Mouse (Mus musculus) stomach, embryonic 14.5 days (tissue): Measurements from ENCODE around the gene Mapk9. TPM values are rescaled to one million over a fixed set of nuclear protein-coding genes. Genes with fewer than 3 reads are reported as not detected.

Experiments used
- ATAC-seq: fragments of 200-750 bp; cut with Nextera tagmentation; 2 replicates; pipeline ENCODE4 v1.8.0; 2017; ENCODE audit warnings: low read depth, moderate TSS enrichment; ENCODE audit not compliant: insufficient number of reproducible peaks, insufficient read depth, low FRiP score
- H3K27ac ChIP-seq: fragments of 300-500 bp; sonication (generic); 2 replicates; pipeline ENCODE4 v1.5.1; 2014; ENCODE audit warnings: mild to moderate bottlenecking, low read length, moderate library complexity, mixed read lengths
- H3K27me3 ChIP-seq: fragments of 300-500 bp; sonication (generic); 2 replicates; pipeline ENCODE4 v1.6.1; 2014; ENCODE audit warnings: low read length, control low read depth, mixed read lengths; ENCODE audit not compliant: control insufficient read depth, insufficient read depth
- H3K36me3 ChIP-seq: fragments of 300-500 bp; sonication (generic); 2 replicates; pipeline ENCODE4 v1.6.1; 2014; ENCODE audit warnings: mild to moderate bottlenecking, control low read depth, low read length, moderate library complexity, mixed read lengths; ENCODE audit not compliant: control insufficient read depth, insufficient read depth
- H3K4me1 ChIP-seq: fragments of 300-500 bp; sonication (generic); 2 replicates; pipeline ENCODE4 v1.6.1; 2014; ENCODE audit warnings: low read length, control low read depth, mixed read lengths; ENCODE audit not compliant: control insufficient read depth, insufficient read depth
- H3K4me2 ChIP-seq: fragments of 300-500 bp; sonication (generic); replicated peaks from 2 replicates; pipeline ENCODE4 v1.6.1; 2014; ENCODE audit warnings: low read depth, low read length, control low read depth
- H3K4me3 ChIP-seq: fragments of 300-500 bp; sonication (generic); 2 replicates; pipeline ENCODE4 v1.5.1; 2014; ENCODE audit warnings: low read depth, low read length, control low read depth
- H3K9ac ChIP-seq: fragments of 300-500 bp; sonication (generic); replicated peaks from 2 replicates; pipeline ENCODE4 v1.6.1; 2014; ENCODE audit warnings: low read depth, mild to moderate bottlenecking, control low read depth, low read length, moderate library complexity, mixed read lengths
- H3K9me3 ChIP-seq: fragments of 300-500 bp; sonication (generic); 2 replicates; pipeline ENCODE4 v1.6.1; 2016; ENCODE audit warnings: low read depth, low read length, control low read depth; ENCODE audit not compliant: control insufficient read depth
- WGBS: fragments of 180-500 bp; shearing (Covaris S2); extraction: QIAGEN DNeasy Blood & Tissue Kit; methylation state at CpG from one replicate; pipeline ENCODE4 v1.1.7; 2014; 5-methylcytosine and 5-hydroxymethylcytosine counted together
- polyA plus RNA-seq: library from polyadenylated mRNA; unstranded; fragments of >200 nt; fragmentation: Nextera tagmentation; extraction: Ambion mirVana; gene quantifications from 2 replicates; pipeline ENCODE4 v1.2.1, GENCODE M21; 2014

The Mapk9 gene
- polyA plus RNA-seq, 1 experiment from 2014 or later, result 36.5 TPM

- H3K4me1 ChIP-seq, result 0 out of 2 replicates have a peak, but pooled peaks cover 2% of the 10 kb centered on the region
- peak; percentile 76; the same call in 1 of the 2 replicates for ATAC-seq
- peak within 1 kb of the TSS; percentile 33; the same call in 1 of the 2 replicates for H3K9ac ChIP-seq
- WGBS, result 2% methylated on average over 92 of the region's 99 CpGs
- H3K9me3 ChIP-seq, result peaks cover 4% of the 10 kb centered on the region; the same call in 1 of the 2 replicates
- peak within 1 kb of the TSS; percentile 100 for H3K4me2 ChIP-seq
- H3K36me3 ChIP-seq, result no peaks in the 10 kb centered on the region
- peaks cover 19% of the 10 kb centered on the region for H3K27me3 ChIP-seq
- H3K27ac ChIP-seq, result no peak within 1 kb of the TSS
- peak within 1 kb of the TSS; percentile 38 for H3K4me3 ChIP-seq
Measured at GRCm38 (mm10) chr11:49901659-49902458, 55.3 kb downstream of the Mapk9 start, which contains the start of gene Rasgef1c. Gene Rasgef1c (plus strand): TSS chr11:49901835.

GRCm38 (mm10) chr11:49903333-49903732 is 56.8 kb downstream of the Mapk9 start:
- Histone ChIP-seq H3K9me3 (no peaks in the 10 kb centered on the region), H3K4me3 (no peak overlapping the region), H3K9ac (no peak overlapping the region), H3K27me3 (peaks cover 19% of the 10 kb centered on the region), H3K4me1 (0 out of 2 replicates have a peak, but pooled peaks cover 2% of the 10 kb centered on the region), H3K36me3 (no peaks in the 10 kb centered on the region), H3K4me2 (no peak overlapping the region), H3K27ac (no peak overlapping the region)
- ATAC-seq, result no peak
- 12% methylated on average over 7 of the region's 7 CpGs for WGBS

DNA sequence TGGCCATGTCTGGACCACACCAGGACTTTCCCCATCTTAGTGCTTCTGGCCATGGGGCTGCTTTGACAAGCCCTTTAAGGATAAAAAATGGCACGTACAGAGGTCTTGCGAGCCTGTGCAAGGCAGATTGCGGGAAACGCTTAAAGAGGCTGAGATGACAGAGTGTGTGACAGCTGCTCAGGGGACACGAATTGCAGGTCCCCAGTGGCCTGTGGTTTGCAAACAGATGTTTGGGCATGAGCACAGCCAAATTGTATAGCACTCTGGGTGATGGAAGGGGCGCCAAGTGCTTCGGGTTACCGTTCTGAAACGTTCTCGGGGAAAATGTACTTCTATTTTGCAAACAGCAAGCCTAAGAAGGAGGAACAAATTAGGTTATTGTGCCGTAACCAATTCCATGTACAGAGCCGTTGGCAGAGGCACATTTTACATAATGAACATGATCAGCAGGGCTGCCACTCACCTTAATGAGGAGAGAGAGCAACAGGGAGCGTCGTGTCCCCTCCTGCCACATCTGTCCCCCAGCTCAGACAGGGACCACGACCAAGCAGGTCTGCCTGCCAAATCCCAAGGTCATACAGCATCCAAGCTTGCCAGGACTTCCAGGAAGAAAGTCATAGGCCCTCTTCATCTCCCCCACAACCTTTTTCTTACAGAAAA is 72.1 kb downstream of the Mapk9 start:
- Histone ChIP-seq H3K27me3 (no peaks in the 10 kb centered on the region), H3K4me2 (no peak overlapping the region), H3K9me3 (no peaks in the 10 kb centered on the region), H3K4me3 (no peak overlapping the region), H3K9ac (no peak overlapping the region), H3K36me3 (no peaks in the 10 kb centered on the region), H3K27ac (no peak overlapping the region), H3K4me1 (no peaks in the 10 kb centered on the region)
- WGBS, result 50% methylated on average over 15 of the region's 15 CpGs
- no peak for ATAC-seq

- Histone ChIP-seq H3K4me2 (no peak overlapping the region), H3K9ac (no peak overlapping the region)
Measured at GRCm38 (mm10) chr11:49919304-49919703, 72.8 kb downstream of the Mapk9 start.

GRCm38 (mm10) chr11:49923539-49923938 is 77.0 kb downstream of the Mapk9 start:
- no peak for ATAC-seq
- peaks cover 17% of the 10 kb centered on the region; the same call in 1 of the 2 replicates for H3K4me1 ChIP-seq
- no peak overlapping the region for H3K9ac ChIP-seq
- H3K9me3 ChIP-seq, result no peaks in the 10 kb centered on the region
- no peak overlapping the region for H3K4me3 ChIP-seq
- H3K27ac ChIP-seq, result no peak overlapping the region
- H3K36me3 ChIP-seq, result no peaks in the 10 kb centered on the region
- H3K27me3 ChIP-seq, result no peaks in the 10 kb centered on the region
- no peak overlapping the region for H3K4me2 ChIP-seq
- WGBS, result 83% methylated on average over 9 of the region's 9 CpGs

More at GRCm38 (mm10) chr11:49919304-49919703, 72.8 kb downstream of the Mapk9 start:
- H3K4me1 ChIP-seq, result no peaks in the 10 kb centered on the region
- no peaks in the 10 kb centered on the region for H3K27me3 ChIP-seq
- H3K9me3 ChIP-seq, result no peaks in the 10 kb centered on the region
- no peak overlapping the region for H3K4me3 ChIP-seq
- no peak for ATAC-seq
- no peaks in the 10 kb centered on the region for H3K36me3 ChIP-seq
- no peak overlapping the region for H3K27ac ChIP-seq
- 92% methylated on average over 6 of the region's 6 CpGs for WGBS

DNA sequence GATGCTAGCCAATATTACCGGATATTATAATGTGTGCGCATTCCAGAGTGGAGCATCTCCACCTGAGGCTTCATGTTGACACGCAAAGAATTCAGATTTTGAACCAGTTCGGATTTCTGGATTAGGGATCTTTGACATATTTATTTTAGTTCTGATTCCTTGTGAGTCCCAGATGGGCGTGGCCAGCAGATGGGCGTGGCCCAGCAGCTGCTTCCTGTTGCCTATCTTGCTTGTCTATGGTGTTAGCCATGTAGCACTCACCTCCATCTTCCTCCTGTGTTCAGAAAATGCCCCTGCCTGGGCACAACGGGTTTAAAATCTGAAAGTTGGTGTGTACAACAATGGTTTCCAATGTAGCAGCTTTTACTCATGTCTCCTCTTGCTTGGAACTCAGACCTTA is 79.6 kb downstream of the Mapk9 start:
- H3K36me3 ChIP-seq, result no peaks in the 10 kb centered on the region
- no peak overlapping the region for H3K4me2 ChIP-seq
- H3K27ac ChIP-seq, result no peak overlapping the region
- H3K9ac ChIP-seq, result no peak overlapping the region
- H3K4me1 ChIP-seq, result peaks cover 17% of the 10 kb centered on the region; the same call in 1 of the 2 replicates
- H3K9me3 ChIP-seq, result no peaks in the 10 kb centered on the region
- 65% methylated on average over 7 of the region's 7 CpGs for WGBS
- ATAC-seq, result no peak
- H3K4me3 ChIP-seq, result no peak overlapping the region
- no peaks in the 10 kb centered on the region for H3K27me3 ChIP-seq

GRCm38 (mm10) chr11:49927169-49927568 is 80.6 kb downstream of the Mapk9 start:
- Histone ChIP-seq H3K36me3 (no peaks in the 10 kb centered on the region), H3K4me2 (no peak overlapping the region), H3K4me3 (no peak overlapping the region), H3K9ac (no peak overlapping the region), H3K4me1 (peaks cover 21% of the 10 kb centered on the region; the same call in 1 of the 2 replicates), H3K9me3 (no peaks in the 10 kb centered on the region), H3K27me3 (no peaks in the 10 kb centered on the region), H3K27ac (no peak overlapping the region)
- 0 out of 2 replicates have a peak, but pooled peaks have one; percentile 43 for ATAC-seq
- 15% methylated on average over 4 of the region's 4 CpGs for WGBS

GRCm38 (mm10) chr11:49927670-49928069 is 81.1 kb downstream of the Mapk9 start:
- H3K9ac ChIP-seq, result no peak overlapping the region
- H3K4me2 ChIP-seq, result no peak overlapping the region
- no peaks in the 10 kb centered on the region for H3K9me3 ChIP-seq
- H3K27me3 ChIP-seq, result no peaks in the 10 kb centered on the region
- no peak for ATAC-seq
- H3K4me3 ChIP-seq, result no peak overlapping the region
- 49% methylated on average over 6 of the region's 6 CpGs for whole genome bisulfite sequencing
- no peaks in the 10 kb centered on the region for H3K36me3 ChIP-seq
- no peak overlapping the region for H3K27ac ChIP-seq
- peaks cover 21% of the 10 kb centered on the region; the same call in 1 of the 2 replicates for H3K4me1 ChIP-seq
